Mouse (Mus musculus): ENCODE results near the gene Il11. TPM values are rescaled to one million over a fixed set of nuclear protein-coding genes. Genes with fewer than 3 reads are reported as not detected.

Gene Il11
- polyA plus RNA-seq, 1 experiment from 2014 or later: 0.48 TPM

DNA sequence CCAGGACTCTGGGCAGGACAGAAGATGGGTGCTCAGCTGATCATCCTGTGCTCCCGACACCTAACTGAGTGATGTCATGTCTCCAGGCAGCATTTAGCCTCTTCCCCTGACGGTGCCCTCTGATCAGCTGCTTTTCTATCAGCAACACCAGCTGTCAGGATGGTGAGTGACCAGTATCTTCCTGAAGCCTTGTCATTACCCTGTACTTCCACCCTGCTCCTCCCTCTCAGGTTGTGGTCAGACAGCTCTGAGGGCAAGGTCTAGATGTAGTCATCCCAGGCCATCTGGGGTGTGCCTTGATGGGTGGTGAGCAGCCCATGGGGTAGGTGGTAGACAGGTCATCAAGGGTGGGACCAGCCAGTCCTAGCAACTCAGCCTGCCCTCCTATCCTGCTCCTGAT lies 33.5 kb downstream of the Il11 start:
- no peak overlapping the region for H3K9ac ChIP-seq (replicated peaks)
- H3K27ac ChIP-seq: no peak overlapping the region

DNA sequence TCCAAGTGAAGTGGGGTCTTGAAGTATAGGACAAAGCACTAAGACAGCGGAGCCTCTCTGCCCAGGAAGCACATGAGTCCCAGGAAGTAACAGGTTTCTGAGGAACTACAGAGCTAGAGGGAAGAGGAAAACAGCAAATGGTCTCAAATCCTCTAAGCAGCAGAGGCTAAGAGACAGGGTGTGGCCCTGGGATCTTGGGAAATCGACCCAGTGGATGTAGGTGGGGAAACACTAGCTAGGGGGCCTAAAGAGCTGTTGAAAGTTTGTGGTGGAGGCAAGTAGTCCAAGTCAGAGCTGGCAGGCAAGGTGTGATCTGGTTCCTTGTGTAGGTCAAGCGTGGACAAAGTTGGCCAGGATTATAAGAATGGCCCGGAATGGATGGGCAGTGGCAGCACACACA lies 34.3 kb downstream of the Il11 start:
- Histone ChIP-seq H3K9me3 (no peaks in the 10 kb centered on the region), H3K27me3 (no peaks in the 10 kb centered on the region), H3K9ac (replicated peaks) (no peak overlapping the region), H3K27ac (no peak overlapping the region), H3K4me3 (replicated peaks) (no peak overlapping the region), H3K4me2 (replicated peaks) (no peak overlapping the region), H3K4me1 (replicated peaks) (peaks cover 29% of the 10 kb centered on the region), H3K36me3 (peaks cover 32% of the 10 kb centered on the region)
- ATAC-seq: no peak
- 86% methylated on average over 4 of the region's 4 CpGs for WGBS

More for the DNA sequence above, 33.5 kb downstream of the Il11 start:
- no peak overlapping the region for H3K4me3 ChIP-seq (replicated peaks)
- H3K9me3 ChIP-seq: no peaks in the 10 kb centered on the region
- H3K36me3 ChIP-seq: peaks cover 31% of the 10 kb centered on the region
- no peak for ATAC-seq
- H3K4me2 ChIP-seq (replicated peaks): no peak overlapping the region
- H3K27me3 ChIP-seq: no peaks in the 10 kb centered on the region
- WGBS: 79% methylated on average over 2 of the region's 2 CpGs
- H3K4me1 ChIP-seq (replicated peaks): peaks cover 28% of the 10 kb centered on the region

DNA sequence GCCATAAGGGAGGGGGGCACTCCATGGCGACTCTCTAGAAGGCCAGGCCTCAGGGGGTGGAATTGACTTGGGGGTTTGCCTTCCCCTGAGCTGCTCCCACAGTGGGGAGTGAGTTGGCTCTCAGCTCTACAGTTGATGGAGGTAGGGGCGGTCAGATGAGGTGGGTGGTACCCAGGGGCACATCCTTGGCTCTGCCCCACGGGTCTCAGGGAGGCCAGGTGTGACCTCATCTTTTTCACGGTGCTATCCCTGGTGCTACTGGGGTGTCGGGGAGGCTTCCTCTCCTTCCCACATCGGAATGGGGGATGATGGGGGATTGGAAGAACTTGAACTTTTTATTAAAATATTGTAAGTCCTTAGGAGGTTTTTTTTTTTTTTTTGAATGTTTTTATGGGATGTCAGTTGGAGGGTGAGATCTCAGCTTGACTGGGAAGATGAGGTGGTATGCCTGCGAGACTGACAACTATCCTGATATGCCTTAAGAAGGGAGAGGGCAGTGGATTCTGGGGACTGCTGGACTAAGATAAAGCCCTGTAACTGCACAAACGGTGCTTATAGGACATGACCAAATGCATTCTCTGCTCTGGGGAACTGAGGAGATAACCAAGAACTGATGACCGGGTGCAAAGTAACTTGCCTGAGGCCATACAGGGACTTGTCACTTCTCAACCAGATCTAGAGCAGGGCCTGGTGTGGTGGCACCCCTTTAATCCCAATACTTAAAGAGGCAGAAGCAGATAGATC lies 35.3 kb downstream of the Il11 start:
- H3K27me3 ChIP-seq: no peaks in the 10 kb centered on the region
- peaks cover 29% of the 10 kb centered on the region for H3K4me1 ChIP-seq (replicated peaks)
- no peak overlapping the region for H3K27ac ChIP-seq
- H3K4me3 ChIP-seq (replicated peaks): no peak overlapping the region
- no peak overlapping the region for H3K4me2 ChIP-seq (replicated peaks)
- H3K9me3 ChIP-seq: no peaks in the 10 kb centered on the region
- WGBS: 83% methylated on average over 9 of the region's 9 CpGs
- H3K36me3 ChIP-seq: peaks cover 38% of the 10 kb centered on the region
- H3K9ac ChIP-seq (replicated peaks): no peak overlapping the region
- ATAC-seq: no peak

DNA sequence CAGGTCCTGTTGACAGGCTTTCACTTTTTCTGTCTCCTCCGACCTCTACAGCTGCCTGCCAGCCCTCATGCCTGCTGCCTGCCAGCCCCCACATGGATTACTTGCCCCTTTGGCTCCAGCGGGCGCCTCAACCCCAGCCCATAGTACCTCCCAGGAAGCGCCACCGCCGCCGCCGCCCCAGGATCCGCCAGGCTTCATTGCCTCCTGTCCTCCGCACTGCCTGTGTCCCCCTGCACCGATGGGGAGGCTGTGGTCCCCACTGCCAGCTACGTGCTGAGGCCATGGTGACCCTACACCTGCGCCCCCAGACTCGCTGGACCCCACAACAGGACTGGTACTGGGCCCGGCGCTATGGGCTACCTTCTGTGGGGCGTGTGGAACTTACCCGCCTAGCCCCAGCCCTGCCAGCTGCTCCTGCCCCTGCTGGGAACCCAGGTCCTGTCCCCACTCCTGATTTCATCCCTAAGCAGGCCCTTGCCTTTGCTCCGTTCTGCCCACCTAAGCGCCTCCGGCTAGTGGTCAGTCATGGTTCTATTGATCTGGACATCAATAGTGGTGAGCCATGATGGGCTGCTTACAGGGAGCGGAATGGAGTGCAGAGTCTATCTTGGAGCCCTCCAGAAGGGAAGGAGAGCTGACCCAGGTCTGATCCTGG lies 36.2 kb downstream of the Il11 start:
- Histone ChIP-seq H3K27ac (no peak overlapping the region), H3K9me3 (no peaks in the 10 kb centered on the region), H3K27me3 (no peaks in the 10 kb centered on the region), H3K4me3 (replicated peaks) (no peak overlapping the region), H3K9ac (replicated peaks) (no peak overlapping the region), H3K4me2 (replicated peaks) (no peak overlapping the region), H3K4me1 (replicated peaks) (peaks cover 29% of the 10 kb centered on the region), H3K36me3 (peaks cover 38% of the 10 kb centered on the region)
- ATAC-seq: no peak; the same call in 1 of the 2 replicates
- 79% methylated on average over 22 of the region's 22 CpGs for WGBS

DNA sequence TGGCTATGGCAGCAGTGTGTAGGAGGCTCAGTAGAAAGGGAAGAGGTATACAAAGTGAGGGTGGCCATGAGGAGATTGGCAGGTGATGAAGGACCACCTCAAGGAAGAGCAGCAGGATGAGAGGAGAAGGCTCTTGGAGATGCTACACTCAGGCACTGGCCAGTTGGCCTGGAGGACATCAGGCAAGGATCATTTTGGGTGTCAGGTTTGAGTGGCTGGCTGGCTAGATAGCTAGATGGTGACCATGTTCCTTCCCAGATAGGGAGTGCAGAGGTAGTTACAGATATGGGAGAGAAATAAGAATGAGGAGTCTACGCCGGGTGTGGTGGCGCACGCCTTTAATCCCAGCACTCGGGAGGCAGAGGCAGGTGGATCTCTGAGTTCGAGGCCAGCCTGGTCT lies 37.8 kb downstream of the Il11 start:
- Histone ChIP-seq H3K27ac (no peak overlapping the region), H3K9me3 (no peaks in the 10 kb centered on the region), H3K4me1 (replicated peaks) (peaks cover 39% of the 10 kb centered on the region), H3K4me3 (replicated peaks) (no peak overlapping the region), H3K4me2 (replicated peaks) (no peak overlapping the region), H3K9ac (replicated peaks) (no peak overlapping the region), H3K36me3 (peaks cover 38% of the 10 kb centered on the region), H3K27me3 (no peaks in the 10 kb centered on the region)
- 96% methylated on average over 6 of the region's 6 CpGs for WGBS
- ATAC-seq: no peak

DNA sequence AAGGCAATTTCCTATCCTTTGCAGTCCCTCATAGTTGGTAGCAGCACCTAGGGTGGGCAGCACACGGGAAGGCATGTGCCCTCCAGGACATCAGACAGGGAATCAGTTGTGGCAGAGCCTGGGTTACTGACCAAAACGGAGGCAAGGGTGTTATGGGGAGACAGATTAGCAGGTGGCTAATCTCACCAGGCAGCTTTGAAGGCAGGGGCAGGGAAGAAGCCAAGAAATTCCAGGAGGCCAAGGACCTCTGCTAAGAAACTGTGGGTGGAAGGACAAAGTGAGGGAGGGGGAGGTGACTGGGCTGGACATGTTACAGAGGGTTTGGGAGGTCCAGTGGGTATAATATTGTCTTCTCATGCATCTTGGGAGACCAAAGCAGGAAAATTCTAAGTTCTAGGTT lies 39.3 kb downstream of the Il11 start:
- 75% methylated on average over 2 of the region's 2 CpGs for WGBS
- H3K4me3 ChIP-seq (replicated peaks): no peak overlapping the region
- H3K9ac ChIP-seq (replicated peaks): peak overlapping the region; percentile 92; the same call in 1 of the 2 replicates
- no peak overlapping the region for H3K4me2 ChIP-seq (replicated peaks)
- no peak for ATAC-seq
- H3K36me3 ChIP-seq: peaks cover 34% of the 10 kb centered on the region
- no peaks in the 10 kb centered on the region for H3K27me3 ChIP-seq
- H3K9me3 ChIP-seq: no peaks in the 10 kb centered on the region
- H3K4me1 ChIP-seq (replicated peaks): peaks cover 49% of the 10 kb centered on the region
- H3K27ac ChIP-seq: no peak overlapping the region

DNA sequence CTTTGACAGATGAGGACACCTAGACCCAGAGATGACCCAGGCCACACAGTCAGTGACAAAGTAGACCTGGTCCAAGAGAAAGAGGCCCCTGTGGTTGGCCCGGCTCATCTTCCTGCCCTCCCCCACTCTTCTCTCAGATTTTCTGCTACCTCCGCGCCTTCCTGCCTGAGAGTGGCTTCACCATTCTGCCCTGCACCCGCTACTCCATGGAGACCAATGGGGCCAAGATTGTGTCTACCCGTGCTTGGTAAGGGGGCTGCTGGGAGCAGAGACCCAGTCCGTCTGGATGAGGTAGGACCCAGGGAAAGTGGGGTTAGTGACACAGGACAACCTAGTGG lies 40.2 kb downstream of the Il11 start:
- Histone ChIP-seq H3K36me3 (peaks cover 34% of the 10 kb centered on the region), H3K27me3 (no peaks in the 10 kb centered on the region), H3K4me2 (replicated peaks) (peak overlapping the region; percentile 88), H3K4me1 (replicated peaks) (peaks cover 50% of the 10 kb centered on the region), H3K9me3 (no peaks in the 10 kb centered on the region), H3K9ac (replicated peaks) (peak overlapping the region; percentile 92; the same call in 1 of the 2 replicates), H3K27ac (no peak overlapping the region), H3K4me3 (replicated peaks) (no peak overlapping the region)
- 90% methylated on average over 6 of the region's 6 CpGs for WGBS
- no peak for ATAC-seq

DNA sequence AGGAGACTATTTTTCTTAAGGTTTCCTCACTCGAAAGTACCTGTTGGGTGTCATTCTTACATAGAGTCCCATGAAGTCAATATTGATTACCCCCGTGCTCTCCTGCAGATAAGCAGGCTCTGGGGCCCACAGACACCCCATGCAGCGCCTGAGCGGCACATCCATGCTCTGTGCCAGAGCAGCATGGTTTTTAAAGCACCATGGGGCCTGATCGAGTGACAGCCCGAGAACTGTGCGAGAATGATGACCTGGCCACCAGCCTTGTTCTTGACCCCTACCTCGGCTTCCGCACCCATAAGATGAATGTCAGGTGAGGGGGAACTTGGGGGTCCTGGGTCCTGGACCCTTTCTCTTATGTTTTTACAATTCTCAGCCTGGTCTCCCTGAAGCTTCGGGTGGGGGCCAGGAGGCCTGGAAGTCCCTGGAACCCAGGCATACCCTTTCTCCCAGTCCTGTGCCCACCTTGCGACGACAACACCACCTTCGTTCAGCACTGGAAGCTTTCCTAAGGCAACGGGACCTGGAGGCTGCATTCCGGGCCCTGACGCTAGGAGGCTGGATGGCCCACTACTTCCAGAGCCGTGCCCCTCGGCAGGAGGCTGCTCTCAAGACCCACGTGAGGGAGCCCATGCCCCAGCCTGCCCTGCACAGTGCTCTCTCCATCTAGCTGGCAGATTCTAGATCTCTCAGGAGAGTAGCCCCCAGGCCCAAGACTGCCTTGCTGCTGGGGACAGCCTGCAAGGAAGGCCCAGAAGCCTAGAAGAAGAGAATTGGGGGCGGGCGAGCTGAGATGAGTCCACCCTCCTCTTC lies 40.8 kb downstream of the Il11 start:
- H3K36me3 ChIP-seq: peaks cover 31% of the 10 kb centered on the region
- peaks cover 47% of the 10 kb centered on the region for H3K4me1 ChIP-seq (replicated peaks)
- H3K9me3 ChIP-seq: no peaks in the 10 kb centered on the region
- no peak for ATAC-seq
- H3K27me3 ChIP-seq: no peaks in the 10 kb centered on the region
- peak overlapping the region; percentile 78 for H3K4me3 ChIP-seq (replicated peaks)
- peak overlapping the region; percentile 88 for H3K4me2 ChIP-seq (replicated peaks)
- H3K27ac ChIP-seq: peak overlapping the region; percentile 97
- peak overlapping the region; percentile 92 for H3K9ac ChIP-seq (replicated peaks)
- WGBS: 75% methylated on average over 21 of the region's 21 CpGs

DNA sequence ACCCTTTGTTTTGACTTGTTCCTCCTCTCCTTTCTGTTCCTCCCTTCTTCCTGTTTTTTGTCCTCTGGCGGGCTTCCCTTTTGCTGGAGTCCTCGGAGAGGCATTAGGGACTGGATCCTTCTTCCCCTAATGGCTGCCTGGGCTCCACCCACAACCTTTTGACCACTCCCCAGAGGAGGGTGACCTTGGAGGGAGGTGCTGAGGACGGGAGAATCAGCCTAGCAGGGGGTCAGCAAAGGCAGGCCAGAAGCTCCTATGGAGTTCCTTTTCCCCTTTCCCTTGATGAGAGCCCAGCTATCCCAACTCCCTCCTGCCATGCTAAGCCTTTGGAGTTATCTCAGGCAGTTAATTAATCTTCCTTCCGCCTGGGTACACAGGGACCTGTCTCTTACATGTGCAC lies 41.5 kb downstream of the Il11 start:
- 5% methylated on average over 4 of the region's 4 CpGs for WGBS
- H3K4me1 ChIP-seq (replicated peaks): peaks cover 44% of the 10 kb centered on the region
- H3K9ac ChIP-seq (replicated peaks): peak overlapping the region; percentile 92
- peak overlapping the region; percentile 78 for H3K4me3 ChIP-seq (replicated peaks)
- no peaks in the 10 kb centered on the region for H3K9me3 ChIP-seq
- peaks cover 23% of the 10 kb centered on the region for H3K36me3 ChIP-seq
- H3K4me2 ChIP-seq (replicated peaks): peak overlapping the region; percentile 88
- peak overlapping the region; percentile 97 for H3K27ac ChIP-seq
- no peak for ATAC-seq
- H3K27me3 ChIP-seq: no peaks in the 10 kb centered on the region

DNA sequence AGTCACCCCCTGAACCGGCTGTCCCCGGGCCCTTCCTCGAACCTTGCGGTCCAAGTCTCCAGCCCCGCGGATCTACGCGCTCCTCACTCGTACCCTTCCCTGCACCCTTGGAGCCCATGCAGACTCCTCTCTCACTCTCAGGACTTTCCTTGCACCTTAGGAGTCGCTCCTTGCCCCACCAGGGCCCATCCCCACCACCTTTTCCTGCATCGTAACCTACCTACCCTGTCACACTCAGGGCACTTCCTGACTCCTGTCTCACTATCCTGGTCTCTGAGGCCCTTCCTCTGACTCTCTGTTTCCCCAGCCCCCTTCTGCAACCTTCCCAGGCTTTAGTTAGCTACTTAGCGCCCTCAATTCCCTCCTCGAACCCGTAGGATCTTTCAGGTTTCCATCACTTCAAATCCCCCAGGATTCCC lies 42.3 kb downstream of the Il11 start:
- Histone ChIP-seq H3K4me2 (replicated peaks) (peak overlapping the region; percentile 88), H3K36me3 (peaks cover 15% of the 10 kb centered on the region), H3K4me1 (replicated peaks) (peaks cover 44% of the 10 kb centered on the region), H3K27ac (peak overlapping the region; percentile 97), H3K9me3 (no peaks in the 10 kb centered on the region), H3K27me3 (no peaks in the 10 kb centered on the region), H3K4me3 (replicated peaks) (peak overlapping the region; percentile 78), H3K9ac (replicated peaks) (peak overlapping the region; percentile 92)
- peak; percentile 55; the same call in 1 of the 2 replicates for ATAC-seq
- 1% methylated on average over 14 of the region's 14 CpGs for WGBS

DNA sequence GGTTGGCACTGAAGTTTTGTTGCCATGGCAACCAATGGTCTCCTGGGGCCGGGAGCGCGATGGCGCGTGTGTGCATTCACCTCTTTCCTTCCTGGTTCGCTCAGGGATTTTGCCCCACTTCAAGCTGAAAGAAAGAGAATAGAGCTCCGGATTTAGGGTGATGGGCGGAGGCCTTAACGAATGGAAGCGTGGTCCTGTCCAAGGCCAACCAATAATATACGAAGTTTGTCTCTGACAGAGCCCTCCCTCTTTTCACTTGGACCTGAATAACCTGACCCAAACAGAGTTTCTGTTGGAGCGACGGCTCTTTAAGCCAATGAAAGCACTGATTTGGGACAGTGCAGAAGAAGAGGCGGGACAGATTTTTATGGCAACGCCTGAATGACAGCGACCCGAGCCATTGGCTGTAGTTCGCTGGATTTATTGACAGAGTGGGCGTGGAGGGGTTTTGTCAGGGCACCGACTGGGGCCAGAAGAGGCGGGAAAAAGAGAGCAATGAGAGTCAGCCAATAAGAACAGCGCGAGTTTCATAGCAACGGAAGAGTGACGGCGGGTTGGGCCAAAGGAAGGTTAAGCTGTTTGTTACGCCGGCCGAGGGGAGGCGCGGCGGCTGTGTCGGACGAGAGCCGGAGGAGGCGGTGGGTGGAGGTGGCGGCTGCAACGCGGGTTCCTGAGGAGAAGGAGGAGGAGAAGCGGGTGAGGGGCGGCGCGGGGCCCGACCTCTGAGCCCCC lies 42.9 kb downstream of the Il11 start, which contains the start of gene Kmt5c:
Gene Kmt5c, plus strand, starts transcription at position 572 of the 732 bp plus-strand sequence.
- ATAC-seq: peak; percentile 98
- under 1% methylated on average over 41 of the region's 44 CpGs for WGBS
- peaks cover 12% of the 10 kb centered on the region for H3K36me3 ChIP-seq
- H3K27me3 ChIP-seq: no peaks in the 10 kb centered on the region
- H3K27ac ChIP-seq: peak within 1 kb of the TSS; percentile 97
- peaks cover 44% of the 10 kb centered on the region for H3K4me1 ChIP-seq (replicated peaks)
- peak within 1 kb of the TSS; percentile 88 for H3K4me2 ChIP-seq (replicated peaks)
- H3K9ac ChIP-seq (replicated peaks): peak within 1 kb of the TSS; percentile 92
- H3K9me3 ChIP-seq: no peaks in the 10 kb centered on the region
- peak within 1 kb of the TSS; percentile 78 for H3K4me3 ChIP-seq (replicated peaks)

Data from midbrain, embryonic 13.5 days (tissue).